Mouse (Mus musculus) liver, postnatal 0 days (tissue): Measurements from ENCODE around the gene Dennd2d. TPM values are rescaled to one million over a fixed set of nuclear protein-coding genes. Genes with fewer than 3 reads are reported as not detected.

Experiments used
- ATAC-seq: fragments of 200-750 bp; cut with Nextera tagmentation; 2 replicates; pipeline ENCODE4 v1.8.0; 2017; ENCODE audit warnings: mild to moderate bottlenecking, moderate library complexity
- DNase-seq: peaks from one replicate; pipeline ENCODE4 v3.0.0-alpha.2; 2016
- H3K27ac ChIP-seq: fragments of 300-500 bp; sonication (generic); 2 replicates; pipeline ENCODE4 v1.5.1; 2014; ENCODE audit warnings: antibody characterized with exemption, moderate library complexity, mild to moderate bottlenecking, low read depth
- H3K27me3 ChIP-seq: fragments of 300-500 bp; sonication (generic); 2 replicates; pipeline ENCODE4 v1.6.1; 2014; ENCODE audit warnings: low read length, control low read depth, mixed read lengths; ENCODE audit not compliant: insufficient read depth
- H3K36me3 ChIP-seq: fragments of 300-500 bp; sonication (generic); replicated peaks from 2 replicates; pipeline ENCODE4 v1.6.1; 2014; ENCODE audit warnings: mild to moderate bottlenecking, control low read depth, low read length, moderate library complexity, mixed read lengths; ENCODE audit not compliant: insufficient read depth
- H3K4me1 ChIP-seq: fragments of 300-500 bp; sonication (generic); 2 replicates; pipeline ENCODE4 v1.6.1; 2014; ENCODE audit warnings: antibody characterized with exemption, mild to moderate bottlenecking, control low read depth; ENCODE audit not compliant: insufficient read depth
- H3K4me2 ChIP-seq: fragments of 300-500 bp; sonication (generic); 2 replicates; pipeline ENCODE4 v1.6.1; 2014; ENCODE audit warnings: low read depth, mild to moderate bottlenecking, low read length, moderate library complexity, mixed read lengths
- H3K4me3 ChIP-seq: fragments of 300-500 bp; sonication (generic); 2 replicates; pipeline ENCODE4 v1.5.1; 2014; ENCODE audit warnings: low read depth, low read length
- H3K9ac ChIP-seq: fragments of 300-500 bp; sonication (generic); replicated peaks from 2 replicates; pipeline ENCODE4 v1.6.1; 2014; ENCODE audit warnings: mild to moderate bottlenecking, moderate library complexity
- H3K9me3 ChIP-seq: fragments of 300-500 bp; sonication (generic); 2 replicates; pipeline ENCODE4 v1.6.1; 2016; ENCODE audit warnings: mild to moderate bottlenecking, control low read depth, low read length, mixed read lengths
- CTCF ChIP-seq: sonication (generic); IDR thresholded peaks from 2 replicates; pipeline ENCODE4 v1.5.1; 2016; ENCODE audit warnings: antibody characterized with exemption, low read depth
- EP300 ChIP-seq: IDR thresholded peaks from 2 replicates; pipeline ENCODE4 v1.6.1; 2016; ENCODE audit warnings: antibody characterized with exemption, low read depth, mild to moderate bottlenecking
- WGBS: fragments of 180-500 bp; shearing (Covaris S2); extraction: QIAGEN DNeasy Blood & Tissue Kit; methylation state at CpG from one replicate; pipeline ENCODE4 v1.1.7; 2014; ENCODE audit not compliant: insufficient replicate concordance; 5-methylcytosine and 5-hydroxymethylcytosine counted together
- polyA plus RNA-seq: library from polyadenylated mRNA; unstranded; fragments of >200 nt; fragmentation: Nextera tagmentation; extraction: Ambion mirVana; gene quantifications from 2 replicates; pipeline ENCODE4 v1.2.1, GENCODE M21; 2015

Dennd2d gene
- polyA plus RNA-seq, 1 experiment from 2014 or later: 7.7 TPM

DNA sequence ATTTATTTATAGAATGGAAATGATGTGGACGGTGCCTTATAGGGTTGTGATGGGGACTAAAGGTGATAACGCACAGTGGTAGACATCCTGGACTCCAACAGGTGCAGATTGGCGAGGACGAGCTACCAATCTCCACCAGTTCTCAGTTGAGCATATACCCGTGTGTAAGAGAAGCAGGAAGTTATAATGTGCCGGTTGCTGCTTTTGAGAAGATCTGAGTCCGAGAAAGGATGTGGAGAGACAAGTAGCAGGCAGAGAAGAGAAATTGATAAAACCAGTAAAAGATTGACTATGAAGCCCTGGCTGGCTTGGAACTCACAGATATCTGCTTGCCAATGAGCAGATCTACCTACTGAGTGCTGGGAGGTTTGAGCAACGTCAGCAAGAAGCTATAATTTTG lies 11.0 kb downstream of the Dennd2d start:
- DNase-seq (no peak), ATAC-seq (no peak)
- H3K9me3 ChIP-seq: no peaks in the 10 kb centered on the region
- no peak overlapping the region for H3K4me3 ChIP-seq
- WGBS: 64% methylated on average over 8 of the region's 8 CpGs
- H3K4me2 ChIP-seq: no peak overlapping the region
- H3K36me3 ChIP-seq: peaks cover 18% of the 10 kb centered on the region; the same call in 1 of the 2 replicates
- peak overlapping the region; percentile 62; the same call in 1 of the 2 replicates for H3K27ac ChIP-seq
- H3K4me1 ChIP-seq: peaks cover 57% of the 10 kb centered on the region
- TF ChIP-seq CTCF (no peak), EP300 (no peak)
- H3K9ac ChIP-seq: no peak overlapping the region
- no peaks in the 10 kb centered on the region for H3K27me3 ChIP-seq

- Histone ChIP-seq H3K4me2 (no peak overlapping the region), H3K36me3 (peaks cover 22% of the 10 kb centered on the region; the same call in 1 of the 2 replicates), H3K9me3 (no peaks in the 10 kb centered on the region), H3K27ac (peak overlapping the region; percentile 62; the same call in 1 of the 2 replicates), H3K27me3 (no peaks in the 10 kb centered on the region), H3K4me1 (peaks cover 63% of the 10 kb centered on the region), H3K4me3 (no peak overlapping the region), H3K9ac (no peak overlapping the region)
- no peak for ATAC-seq
- no peak for DNase-seq
- 67% methylated on average over 3 of the region's 3 CpGs for WGBS
- no peak for TF ChIP-seq CTCF
- TF ChIP-seq EP300: no peak
These were observed 11.7 kb downstream of the Dennd2d start for GRCm38 (mm10) chr3:106493882-106494281.

DNA sequence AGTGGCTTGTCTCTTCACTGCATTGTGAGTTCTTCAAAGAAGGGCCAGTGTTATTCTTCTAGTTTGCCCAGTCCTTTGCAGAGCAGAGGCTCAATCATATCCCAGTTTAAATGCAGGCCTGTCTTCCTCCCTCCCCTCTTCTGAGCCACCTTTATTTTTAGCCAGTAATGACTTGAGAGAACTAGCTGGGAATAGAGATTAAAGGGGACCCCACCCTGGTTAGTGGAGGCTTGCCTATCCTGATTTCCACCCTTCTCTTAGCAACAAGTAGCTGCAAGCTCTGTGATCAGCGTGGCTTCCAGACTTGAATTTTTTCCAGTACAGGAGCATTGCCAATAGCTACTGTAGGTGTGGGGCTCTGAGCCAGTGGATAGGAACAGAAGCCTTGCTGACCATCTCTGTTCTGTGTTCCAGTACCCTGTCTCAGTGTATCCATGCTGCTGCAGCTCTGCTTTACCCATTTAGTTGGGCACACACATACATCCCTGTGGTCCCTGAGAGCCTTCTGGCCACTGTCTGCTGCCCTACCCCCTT lies 12.3 kb downstream of the Dennd2d start:
- H3K27ac ChIP-seq: peak overlapping the region; percentile 12; the same call in 1 of the 2 replicates
- H3K9ac ChIP-seq: no peak overlapping the region
- peaks cover 23% of the 10 kb centered on the region; the same call in 1 of the 2 replicates for H3K36me3 ChIP-seq
- ATAC-seq: peak; percentile 11; the same call in 1 of the 2 replicates
- H3K9me3 ChIP-seq: no peaks in the 10 kb centered on the region
- H3K4me2 ChIP-seq: no peak overlapping the region
- TF ChIP-seq EP300 (no peak), CTCF (no peak)
- WGBS: 71% methylated on average over 1 of the region's 1 CpGs
- DNase-seq: no peak
- no peak overlapping the region for H3K4me3 ChIP-seq
- peaks cover 65% of the 10 kb centered on the region for H3K4me1 ChIP-seq
- no peaks in the 10 kb centered on the region for H3K27me3 ChIP-seq

DNA sequence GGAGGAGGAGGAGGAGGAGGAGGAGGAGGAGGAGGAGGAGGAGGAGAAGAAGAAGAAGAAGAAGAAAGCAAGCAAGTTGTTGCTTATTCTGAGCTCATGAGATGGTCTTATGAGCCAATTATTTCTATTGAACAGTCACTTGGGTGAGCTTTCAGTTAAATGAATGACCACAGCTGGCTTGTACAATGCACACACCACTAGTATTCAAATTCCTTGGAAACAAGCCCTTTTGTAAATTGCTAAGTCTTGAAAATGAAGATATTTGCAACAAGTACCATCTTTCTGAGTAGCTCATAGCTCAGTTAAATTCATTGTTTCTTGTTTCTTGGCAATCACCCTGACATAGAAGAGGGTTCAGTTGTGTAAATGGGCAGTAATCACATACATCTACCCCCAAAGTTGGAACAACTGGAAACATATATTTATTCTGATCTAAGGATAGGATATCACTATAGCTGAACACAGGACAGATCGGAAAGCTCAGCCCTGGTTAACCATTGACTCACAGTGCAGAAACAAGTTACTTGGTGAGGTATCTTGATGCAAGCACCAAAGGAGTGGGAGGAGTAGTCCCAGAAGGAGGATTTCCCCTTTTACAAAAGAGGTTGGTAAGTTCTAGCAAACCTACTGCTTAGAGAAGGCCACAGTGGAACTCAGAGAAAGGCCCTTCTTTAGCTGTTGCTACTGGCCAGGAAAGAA lies 13.3 kb downstream of the Dennd2d start:
- Histone ChIP-seq H3K4me1 (peaks cover 70% of the 10 kb centered on the region), H3K4me2 (peak overlapping the region; percentile 15; the same call in 1 of the 2 replicates), H3K27ac (peak overlapping the region; percentile 90), H3K36me3 (peaks cover 21% of the 10 kb centered on the region; the same call in 1 of the 2 replicates), H3K9me3 (no peaks in the 10 kb centered on the region), H3K4me3 (no peak overlapping the region), H3K27me3 (no peaks in the 10 kb centered on the region), H3K9ac (no peak overlapping the region)
- DNase-seq (no peak), ATAC-seq (peak; percentile 76)
- 47% methylated on average over 1 of the region's 1 CpGs for WGBS
- TF ChIP-seq EP300 (no peak), CTCF (no peak)

- Histone ChIP-seq H3K9me3 (no peaks in the 10 kb centered on the region), H3K4me3 (no peak overlapping the region), H3K9ac (no peak overlapping the region), H3K36me3 (peaks cover 25% of the 10 kb centered on the region; the same call in 1 of the 2 replicates), H3K4me1 (peaks cover 68% of the 10 kb centered on the region), H3K27me3 (no peaks in the 10 kb centered on the region), H3K4me2 (peak overlapping the region; percentile 15; the same call in 1 of the 2 replicates), H3K27ac (peak overlapping the region; percentile 90)
- WGBS: 20% methylated on average over 4 of the region's 4 CpGs
- DNase-seq (peak; percentile 47), ATAC-seq (peak; percentile 91)
- TF ChIP-seq EP300: peak; percentile 89
- no peak for TF ChIP-seq CTCF
These were observed 14.0 kb downstream of the Dennd2d start for GRCm38 (mm10) chr3:106496045-106496721.

DNA sequence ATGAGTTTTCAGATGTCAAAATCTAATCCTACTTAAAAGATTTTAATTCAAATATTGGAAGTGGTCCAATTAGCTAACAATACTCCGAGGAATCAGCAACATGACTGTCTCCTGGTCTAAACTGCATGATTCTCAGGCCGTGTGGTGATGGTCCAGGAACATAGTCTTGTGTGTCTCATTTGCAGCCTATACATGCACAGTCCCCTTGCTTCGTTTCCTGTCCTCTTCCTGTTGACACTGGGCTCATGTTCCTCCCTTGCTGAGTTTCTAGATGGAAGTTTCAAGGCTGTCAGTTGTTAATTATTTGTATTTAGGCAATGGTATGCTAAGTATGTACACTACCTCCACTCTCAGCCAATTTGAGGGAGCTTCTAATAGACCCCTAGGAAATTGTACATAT lies 14.8 kb downstream of the Dennd2d start:
- H3K4me2 ChIP-seq: no peak overlapping the region
- DNase-seq: no peak
- no peaks in the 10 kb centered on the region for H3K9me3 ChIP-seq
- peak overlapping the region; percentile 48 for H3K27ac ChIP-seq
- peaks cover 30% of the 10 kb centered on the region; the same call in 1 of the 2 replicates for H3K36me3 ChIP-seq
- TF ChIP-seq CTCF: no peak
- no peak for TF ChIP-seq EP300
- no peaks in the 10 kb centered on the region for H3K27me3 ChIP-seq
- ATAC-seq: no peak
- no peak overlapping the region for H3K4me3 ChIP-seq
- H3K9ac ChIP-seq: no peak overlapping the region
- H3K4me1 ChIP-seq: peaks cover 62% of the 10 kb centered on the region
- 44% methylated on average over 3 of the region's 3 CpGs for WGBS
